Mouse (Mus musculus) embryonic facial prominence, embryonic 12.5 days (tissue): ENCODE measurements around the gene Ablim1. TPM values are rescaled to one million over a fixed set of nuclear protein-coding genes. Genes with fewer than 3 reads are reported as not detected.

ENCODE experiments used
- ATAC-seq: fragments of 200-750 bp; cut with Nextera tagmentation; 2 replicates; pipeline ENCODE4 v1.8.0; 2017; ENCODE audit not compliant: insufficient number of reproducible peaks, insufficient read depth, low FRiP score, low TSS enrichment
- H3K27ac ChIP-seq: fragments of 300-500 bp; sonication (generic); 2 replicates; pipeline ENCODE4 v1.5.1; 2016; ENCODE audit warnings: mild to moderate bottlenecking
- H3K27me3 ChIP-seq: fragments of 300-500 bp; sonication (generic); 2 replicates; pipeline ENCODE4 v1.6.1; 2016; ENCODE audit warnings: mild to moderate bottlenecking, moderate library complexity
- H3K36me3 ChIP-seq: fragments of 300-500 bp; sonication (generic); 2 replicates; pipeline ENCODE4 v1.6.1; 2016; ENCODE audit warnings: mild to moderate bottlenecking
- H3K4me1 ChIP-seq: fragments of 300-500 bp; sonication (generic); 2 replicates; pipeline ENCODE4 v1.6.1; 2016
- H3K4me2 ChIP-seq: fragments of 300-500 bp; sonication (generic); replicated peaks from 2 replicates; pipeline ENCODE4 v1.6.1; 2016; ENCODE audit warnings: mild to moderate bottlenecking, moderate library complexity
- H3K4me3 ChIP-seq: fragments of 300-500 bp; sonication (generic); 2 replicates; pipeline ENCODE4 v1.5.1; 2016; ENCODE audit warnings: mild to moderate bottlenecking
- H3K9ac ChIP-seq: fragments of 300-500 bp; sonication (generic); 2 replicates; pipeline ENCODE4 v1.6.1; 2016; ENCODE audit warnings: mild to moderate bottlenecking, moderate library complexity
- H3K9me3 ChIP-seq: fragments of 300-500 bp; sonication (generic); 2 replicates; pipeline ENCODE4 v1.6.1; 2016; ENCODE audit warnings: mild to moderate bottlenecking, moderate library complexity
- WGBS: fragments of 180-500 bp; shearing (Covaris S2); methylation state at CpG from one replicate; pipeline ENCODE4 v1.1.7; 2016; 5-methylcytosine and 5-hydroxymethylcytosine counted together
- polyA plus RNA-seq: library from polyadenylated mRNA; unstranded; fragments of >200 nt; fragmentation: Nextera tagmentation; extraction: Ambion mirVana; gene quantifications from 2 replicates; pipeline ENCODE4 v1.2.1, GENCODE M21; 2016

Gene Ablim1
- 31.1 and 32.0 TPM in 2 replicates for polyA plus RNA-seq

DNA sequence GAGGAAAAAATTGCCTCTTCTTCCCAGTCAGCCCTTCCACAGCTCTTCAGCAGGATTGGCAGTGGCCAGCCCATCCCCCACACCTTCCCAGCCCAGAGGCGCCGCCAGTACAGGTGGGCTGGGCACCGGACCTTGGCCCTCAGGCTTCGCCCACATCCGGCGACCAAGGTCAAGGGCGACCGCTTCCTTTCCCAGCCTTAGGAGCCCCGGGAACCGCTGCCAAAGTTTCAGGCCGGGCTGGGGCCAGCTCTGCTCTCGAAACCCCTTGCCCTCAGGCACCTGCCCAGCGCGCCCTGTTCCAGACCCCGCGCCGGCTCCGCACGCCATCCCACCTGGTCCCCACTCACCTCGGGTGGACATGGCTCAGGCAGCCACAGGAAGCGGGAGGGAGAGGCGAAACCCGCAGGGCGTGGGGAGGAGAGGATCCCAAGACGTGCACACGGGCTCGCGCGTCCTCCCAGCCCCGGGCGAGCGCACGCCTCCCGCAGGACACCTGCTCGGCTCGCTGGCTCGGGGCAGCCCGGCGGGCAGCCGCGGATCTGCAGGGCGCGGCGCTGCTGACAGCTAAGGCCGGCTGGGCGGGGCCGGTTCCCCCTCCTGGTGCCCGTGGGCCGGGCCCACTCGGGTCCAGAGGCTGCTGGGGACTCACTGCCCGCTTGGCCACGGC, at the start of gene Ablim1:
Gene Ablim1 (minus strand): TSS at position 574 of the 667 bp plus-strand sequence.
- H3K27ac ChIP-seq: 0 out of 2 replicates have a peak within 1 kb of the TSS, but pooled peaks have one; percentile 46
- peak within 1 kb of the TSS; percentile 97 for H3K4me2 ChIP-seq
- H3K4me3 ChIP-seq: peak within 1 kb of the TSS; percentile 52
- H3K4me1 ChIP-seq: peaks cover 13% of the 10 kb centered on the region
- no peaks in the 10 kb centered on the region for H3K36me3 ChIP-seq
- H3K9ac ChIP-seq: peak within 1 kb of the TSS; percentile 61
- peak; percentile 41; the same call in 1 of the 2 replicates for ATAC-seq
- H3K27me3 ChIP-seq: peaks cover 31% of the 10 kb centered on the region
- 3% methylated on average over 52 of the region's 52 CpGs for WGBS
- no peaks in the 10 kb centered on the region for H3K9me3 ChIP-seq

DNA sequence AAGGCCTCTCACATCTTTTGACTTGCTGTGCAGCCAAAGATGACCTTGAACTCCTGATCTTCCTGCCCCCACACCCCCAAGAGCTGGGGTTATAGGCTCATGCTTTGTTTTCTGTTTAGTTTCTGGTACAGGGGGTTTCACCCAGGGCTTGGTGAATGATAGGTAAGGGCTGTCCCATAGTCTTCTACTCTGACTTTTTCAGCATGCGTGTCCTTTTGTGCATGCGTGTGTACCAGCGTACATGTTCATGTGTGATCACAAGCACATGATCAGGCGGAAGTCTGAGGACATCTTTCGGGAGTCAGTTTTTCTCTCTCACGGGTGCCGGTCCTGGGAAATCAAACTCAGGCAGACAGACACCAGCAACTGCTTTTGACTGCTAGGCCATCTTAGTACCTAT, 48.8 kb upstream of the Ablim1 start:
- Histone ChIP-seq H3K27ac (no peak overlapping the region), H3K36me3 (peaks cover 3% of the 10 kb centered on the region; the same call in 1 of the 2 replicates), H3K4me3 (peak overlapping the region; percentile 27; the same call in 1 of the 2 replicates), H3K9me3 (no peaks in the 10 kb centered on the region), H3K27me3 (no peaks in the 10 kb centered on the region), H3K4me2 (peak overlapping the region; percentile 62; the same call in 1 of the 2 replicates), H3K9ac (no peak overlapping the region), H3K4me1 (peaks cover 61% of the 10 kb centered on the region)
- no peak for ATAC-seq
- 90% methylated on average over 7 of the region's 7 CpGs for WGBS

DNA sequence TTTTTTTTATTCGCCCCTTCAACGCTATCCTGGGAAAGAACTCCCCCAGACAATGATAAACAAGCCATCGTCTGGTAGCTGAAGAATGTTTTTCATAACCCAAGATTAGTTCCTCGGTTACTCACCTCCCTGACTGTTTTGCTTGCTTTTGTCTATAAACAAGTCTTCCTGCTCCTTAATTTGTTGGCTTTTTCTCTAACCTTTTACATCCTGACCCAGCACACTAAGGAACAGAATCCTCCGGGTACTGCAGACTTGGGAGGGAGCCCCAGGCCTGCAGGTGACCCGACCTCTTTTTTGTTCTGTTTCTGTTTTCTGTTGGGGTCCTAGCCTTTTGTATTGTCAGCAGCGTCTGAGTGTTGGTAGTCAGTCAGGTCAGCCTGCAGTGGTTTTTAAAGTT, 48.4 kb upstream of the Ablim1 start:
- Histone ChIP-seq H3K4me3 (peak overlapping the region; percentile 27; the same call in 1 of the 2 replicates), H3K36me3 (no peaks in the 10 kb centered on the region), H3K4me1 (peaks cover 59% of the 10 kb centered on the region), H3K27ac (peak overlapping the region; percentile 36; the same call in 1 of the 2 replicates), H3K9ac (0 out of 2 replicates have a peak overlapping the region, but pooled peaks have one; percentile 2), H3K4me2 (peak overlapping the region; percentile 62), H3K9me3 (no peaks in the 10 kb centered on the region), H3K27me3 (no peaks in the 10 kb centered on the region)
- whole genome bisulfite sequencing: 30% methylated on average over 7 of the region's 7 CpGs
- no peak for ATAC-seq

GRCm38 (mm10) chr19:57362586-57362985, 47.9 kb upstream of the Ablim1 start:
- Histone ChIP-seq H3K4me2 (peak overlapping the region; percentile 62), H3K36me3 (no peaks in the 10 kb centered on the region), H3K9me3 (no peaks in the 10 kb centered on the region), H3K9ac (0 out of 2 replicates have a peak overlapping the region, but pooled peaks have one; percentile 2), H3K4me1 (peaks cover 54% of the 10 kb centered on the region), H3K4me3 (peak overlapping the region; percentile 27), H3K27me3 (no peaks in the 10 kb centered on the region), H3K27ac (peak overlapping the region; percentile 36; the same call in 1 of the 2 replicates)
- no peak for ATAC-seq
- WGBS: 22% methylated on average over 5 of the region's 5 CpGs

DNA sequence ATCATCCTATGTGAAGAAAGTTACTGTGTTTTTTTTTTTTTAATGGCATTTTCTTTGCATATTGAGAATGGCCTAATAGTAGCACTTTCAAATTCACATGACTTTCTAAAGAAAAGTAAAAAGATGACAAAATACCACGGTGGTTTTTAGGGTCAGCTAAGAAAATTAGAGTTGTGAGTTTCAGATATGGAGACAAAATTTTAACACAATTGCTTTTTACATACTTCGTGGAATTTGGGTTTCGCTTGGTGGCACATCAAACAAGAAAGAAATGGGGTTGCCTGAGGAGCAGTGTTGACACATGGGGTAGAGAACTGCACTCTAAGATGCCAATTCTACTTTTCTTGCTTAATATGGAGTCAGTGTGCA, 47.2 kb upstream of the Ablim1 start:
- peaks cover 52% of the 10 kb centered on the region for H3K4me1 ChIP-seq
- 12% methylated on average over 3 of the region's 3 CpGs for WGBS
- no peak for ATAC-seq

GRCm38 (mm10) chr19:57361131-57361938, 46.6 kb upstream of the Ablim1 start:
- Histone ChIP-seq H3K4me2 (peak overlapping the region; percentile 62), H3K36me3 (no peaks in the 10 kb centered on the region), H3K27me3 (no peaks in the 10 kb centered on the region), H3K4me3 (peak overlapping the region; percentile 98), H3K9ac (peak overlapping the region; percentile 97), H3K9me3 (no peaks in the 10 kb centered on the region), H3K27ac (peak overlapping the region; percentile 97), H3K4me1 (peaks cover 49% of the 10 kb centered on the region)
- ATAC-seq: peak; percentile 54; the same call in 1 of the 2 replicates
- WGBS: under 1% methylated on average over 75 of the region's 78 CpGs

More for the DNA sequence above, 47.2 kb upstream of the Ablim1 start:
- Histone ChIP-seq H3K9ac (peak overlapping the region; percentile 97), H3K27ac (peak overlapping the region; percentile 97; the same call in 1 of the 2 replicates), H3K27me3 (no peaks in the 10 kb centered on the region), H3K36me3 (no peaks in the 10 kb centered on the region), H3K4me2 (peak overlapping the region; percentile 62), H3K4me3 (peak overlapping the region; percentile 98), H3K9me3 (no peaks in the 10 kb centered on the region)

DNA sequence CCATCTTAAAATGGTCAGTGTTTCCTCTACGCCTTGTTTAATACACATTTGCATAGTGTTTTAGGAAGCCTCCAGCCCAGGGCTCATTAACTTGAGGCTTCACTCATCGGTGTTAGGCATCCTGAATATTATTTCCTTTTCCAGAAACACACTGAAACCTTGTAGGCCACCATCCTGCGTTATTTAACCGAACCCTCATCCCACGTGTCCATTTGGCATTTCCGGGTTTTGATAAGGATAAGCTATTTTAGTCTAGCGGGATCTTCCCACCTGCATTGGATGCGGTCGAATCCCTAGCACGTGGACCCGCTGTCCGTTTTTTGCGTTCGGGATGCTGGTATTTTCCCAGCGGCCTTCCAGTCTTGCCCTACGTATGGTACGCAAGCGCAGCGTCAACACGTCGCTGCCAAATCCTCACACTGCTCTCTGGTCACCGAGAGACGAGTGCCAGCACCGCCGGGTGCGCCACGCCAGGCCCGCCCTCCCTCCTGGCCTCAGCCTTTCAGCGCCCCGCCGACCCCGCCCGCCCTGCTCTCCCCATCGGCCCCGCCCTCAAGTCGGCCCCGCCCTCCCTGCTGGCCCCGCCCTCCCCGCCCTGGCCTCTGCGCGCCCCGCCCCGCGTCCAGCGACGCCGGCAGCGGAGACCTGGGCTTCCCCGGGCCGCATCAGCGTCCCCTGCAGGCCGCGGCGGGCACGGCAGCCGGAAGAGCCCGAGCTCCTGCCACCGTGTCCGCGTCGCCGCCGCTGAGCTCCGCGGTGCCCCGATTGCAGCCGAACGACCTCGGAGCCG, 45.8 kb upstream of the Ablim1 start, which contains the start of gene Fam160b1:
Gene Fam160b1 (plus strand): TSS at position 340 of the 790 bp plus-strand sequence.
- Histone ChIP-seq H3K4me1 (peaks cover 49% of the 10 kb centered on the region), H3K4me2 (peak within 1 kb of the TSS; percentile 62), H3K27ac (peak within 1 kb of the TSS; percentile 97), H3K4me3 (peak within 1 kb of the TSS; percentile 98), H3K27me3 (no peaks in the 10 kb centered on the region), H3K9me3 (no peaks in the 10 kb centered on the region), H3K36me3 (no peaks in the 10 kb centered on the region), H3K9ac (peak within 1 kb of the TSS; percentile 97)
- 1% methylated on average over 49 of the region's 70 CpGs for WGBS
- ATAC-seq: peak; percentile 85

- no peaks in the 10 kb centered on the region for H3K27me3 ChIP-seq
- H3K36me3 ChIP-seq: no peaks in the 10 kb centered on the region
- peaks cover 47% of the 10 kb centered on the region for H3K4me1 ChIP-seq
- WGBS: 56% methylated on average over 10 of the region's 10 CpGs
- H3K4me2 ChIP-seq: peak overlapping the region; percentile 62
- H3K4me3 ChIP-seq: peak overlapping the region; percentile 98
- H3K9ac ChIP-seq: 0 out of 2 replicates have a peak overlapping the region, but pooled peaks have one; percentile 97
- H3K27ac ChIP-seq: peak overlapping the region; percentile 57; the same call in 1 of the 2 replicates
- no peaks in the 10 kb centered on the region for H3K9me3 ChIP-seq
- no peak for ATAC-seq
These were observed 45.1 kb upstream of the Ablim1 start for GRCm38 (mm10) chr19:57359701-57360326.

DNA sequence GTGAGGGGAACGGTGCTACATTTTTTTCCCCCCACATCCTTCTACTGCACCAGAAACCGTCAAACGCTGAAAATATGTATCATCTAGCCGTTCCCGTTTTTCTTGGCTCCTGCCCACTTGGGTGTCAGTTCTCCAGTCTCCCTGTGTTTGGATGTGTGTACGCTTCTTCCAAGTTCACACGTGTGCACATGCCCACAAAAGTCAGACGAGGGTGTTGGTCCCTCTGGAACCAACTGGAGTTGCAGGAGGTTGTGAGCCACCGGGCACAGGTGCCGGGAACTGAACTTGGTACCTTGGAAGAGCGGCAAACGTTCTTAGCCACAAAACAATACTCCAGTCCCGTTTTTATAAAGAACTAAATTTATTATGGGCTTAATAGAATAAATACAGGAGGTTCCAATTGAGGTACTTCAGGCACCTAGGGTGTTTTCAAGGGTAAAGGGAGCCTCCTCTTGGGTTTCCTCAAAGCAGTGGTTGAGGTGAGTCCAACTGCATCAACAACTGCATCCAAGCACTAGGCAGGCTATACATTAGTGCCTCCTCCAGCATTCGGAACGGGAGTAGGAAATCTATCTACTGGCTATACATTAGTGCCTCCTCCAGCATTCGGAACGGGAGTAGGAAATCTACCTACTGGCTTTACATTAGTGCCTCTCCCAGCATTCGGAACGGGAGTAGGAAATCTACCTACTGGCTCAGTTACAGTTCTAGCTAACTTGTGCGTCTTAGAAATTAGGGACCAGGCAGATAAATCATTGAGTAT, 44.3 kb upstream of the Ablim1 start:
- Histone ChIP-seq H3K4me2 (no peak overlapping the region), H3K4me1 (peaks cover 39% of the 10 kb centered on the region), H3K4me3 (no peak overlapping the region), H3K9ac (no peak overlapping the region), H3K9me3 (no peaks in the 10 kb centered on the region), H3K27ac (0 out of 2 replicates have a peak overlapping the region, but pooled peaks have one; percentile 7), H3K36me3 (no peaks in the 10 kb centered on the region), H3K27me3 (no peaks in the 10 kb centered on the region)
- no peak for ATAC-seq
- WGBS: 94% methylated on average over 20 of the region's 20 CpGs

DNA sequence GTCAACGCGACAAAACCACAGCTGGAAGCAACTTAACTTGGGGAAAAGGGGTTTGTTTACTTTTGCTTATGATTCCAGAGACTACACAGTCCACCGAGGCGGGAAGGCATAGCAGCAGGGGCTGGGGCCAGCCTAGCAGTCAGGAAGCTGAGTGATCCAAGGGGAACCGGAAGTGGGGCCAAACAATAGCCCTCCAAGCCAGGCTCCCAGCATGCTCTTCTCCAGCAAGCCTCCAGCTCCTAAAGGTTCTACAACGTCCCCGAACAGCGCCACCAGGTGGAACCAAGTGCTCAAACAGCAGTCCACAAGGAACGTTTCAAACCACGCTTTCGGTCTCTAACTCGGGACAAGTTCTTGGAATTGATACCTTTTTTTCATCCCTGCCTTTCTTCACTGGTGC, 43.6 kb upstream of the Ablim1 start:
- Histone ChIP-seq H3K4me3 (no peak overlapping the region), H3K9me3 (no peaks in the 10 kb centered on the region), H3K36me3 (no peaks in the 10 kb centered on the region), H3K9ac (no peak overlapping the region), H3K4me1 (peaks cover 33% of the 10 kb centered on the region), H3K27me3 (no peaks in the 10 kb centered on the region), H3K4me2 (no peak overlapping the region), H3K27ac (0 out of 2 replicates have a peak overlapping the region, but pooled peaks have one; percentile 7)
- no peak for ATAC-seq
- 70% methylated on average over 12 of the region's 12 CpGs for WGBS
